Mouse (Mus musculus): ENCODE data around the gene Cryba4. TPM values are rescaled to one million over a fixed set of nuclear protein-coding genes. Genes with fewer than 3 reads are reported as not detected.

Cryba4 gene
- polyA plus RNA-seq, 1 experiment from 2014 or later, result 1.3 TPM

GRCm38 (mm10) chr5:112279181-112280021 lies 27.1 kb upstream of the Cryba4 start:
- H3K9ac ChIP-seq (ENCODE audit: low read depth, low read length), result no peak overlapping the region
- ATAC-seq, result no peak

DNA sequence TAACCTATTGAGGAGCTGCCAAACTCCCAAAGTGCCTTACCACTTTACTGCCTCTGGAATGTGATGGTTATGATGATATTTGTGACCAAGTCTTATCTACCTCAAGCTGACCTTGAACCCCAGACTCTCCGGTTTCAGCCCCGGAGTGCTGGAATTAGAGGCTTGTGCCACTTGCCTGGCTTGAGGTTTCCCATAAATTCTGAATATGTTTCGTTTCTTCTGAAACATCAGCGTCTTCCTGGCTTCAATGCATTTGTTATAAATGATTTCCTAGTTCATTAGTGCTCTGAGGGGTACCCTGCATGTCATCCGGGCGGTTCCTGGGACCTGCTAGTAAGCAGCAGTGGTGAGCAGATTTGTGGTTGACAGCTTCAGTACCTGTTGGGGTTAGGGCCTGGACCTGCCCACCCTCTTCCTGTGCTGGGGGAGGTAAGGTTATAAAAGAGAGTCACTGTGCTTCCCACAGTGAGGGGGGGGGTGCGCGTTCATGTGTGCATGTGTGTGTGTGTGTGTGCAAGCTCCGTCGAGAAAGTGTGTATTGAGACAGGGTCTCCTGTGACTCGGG lies 25.7 kb upstream of the Cryba4 start:
- peaks cover 6% of the 10 kb centered on the region; the same call in 1 of the 2 replicates for H3K4me1 ChIP-seq (replicated peaks; ENCODE audit: control insufficient read depth, insufficient read depth, low read length)
- no peak overlapping the region for H3K9ac ChIP-seq (ENCODE audit: low read depth, low read length)
- no peak for TF ChIP-seq CTCF (IDR thresholded peaks at IDR 0.05; ENCODE audit: low read depth)
- 0 out of 2 replicates have a peak overlapping the region, but pooled peaks have one; percentile 35 for H3K27ac ChIP-seq (ENCODE audit: low read depth, low read length)
- WGBS, result 60% methylated on average over 11 of the region's 11 CpGs
- H3K9me3 ChIP-seq (ENCODE audit: control insufficient read depth), result no peaks in the 10 kb centered on the region
- peak overlapping the region; percentile 69; the same call in 1 of the 2 replicates for H3K4me3 ChIP-seq (ENCODE audit: low read depth, low read length)
- no peak for ATAC-seq
- peak overlapping the region; percentile 92 for H3K4me2 ChIP-seq (replicated peaks; ENCODE audit: low read depth)
- no peaks in the 10 kb centered on the region for H3K36me3 ChIP-seq (ENCODE audit: control insufficient read depth, insufficient read depth)
- no peaks in the 10 kb centered on the region for H3K27me3 ChIP-seq (replicated peaks; ENCODE audit: control insufficient read depth, insufficient read depth, low read length)

More at GRCm38 (mm10) chr5:112279181-112280021, 27.1 kb upstream of the Cryba4 start:
- no peak overlapping the region for H3K4me3 ChIP-seq (ENCODE audit: low read depth, low read length)
- no peak for TF ChIP-seq CTCF (IDR thresholded peaks at IDR 0.05; ENCODE audit: low read depth)
- H3K9me3 ChIP-seq (ENCODE audit: control insufficient read depth), result no peaks in the 10 kb centered on the region
- WGBS, result 72% methylated on average over 17 of the region's 17 CpGs
- no peak overlapping the region; the same call in 1 of the 2 replicates for H3K27ac ChIP-seq (ENCODE audit: low read depth, low read length)
- peak overlapping the region; percentile 21; the same call in 1 of the 2 replicates for H3K4me2 ChIP-seq (replicated peaks; ENCODE audit: low read depth)
- no peaks in the 10 kb centered on the region for H3K36me3 ChIP-seq (ENCODE audit: control insufficient read depth, insufficient read depth)
- peaks cover 6% of the 10 kb centered on the region; the same call in 1 of the 2 replicates for H3K4me1 ChIP-seq (replicated peaks; ENCODE audit: control insufficient read depth, insufficient read depth, low read length)
- no peaks in the 10 kb centered on the region for H3K27me3 ChIP-seq (replicated peaks; ENCODE audit: control insufficient read depth, insufficient read depth, low read length)

DNA sequence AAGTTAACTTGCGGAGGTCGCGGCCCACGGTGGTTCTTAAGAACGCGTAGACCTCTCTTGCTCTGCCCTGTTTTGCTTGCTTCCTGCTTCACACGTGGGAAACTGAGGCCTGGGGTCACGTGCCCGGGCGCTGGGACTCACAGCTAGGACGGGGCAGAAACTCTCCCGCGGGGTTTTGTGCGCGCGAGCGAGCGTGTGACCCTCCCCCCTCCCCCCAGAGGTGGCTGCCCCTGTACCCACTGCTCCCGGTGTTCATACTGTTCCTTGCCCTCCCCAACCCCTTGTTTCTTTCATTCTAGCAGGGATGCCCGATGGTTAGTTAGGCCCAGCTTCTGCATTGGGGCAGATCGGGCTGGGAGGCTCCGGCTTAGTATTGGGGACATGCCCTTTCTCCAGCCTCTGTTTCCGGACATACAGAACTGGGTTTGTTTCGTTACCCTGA lies 24.6 kb upstream of the Cryba4 start:
- 1% methylated on average over 22 of the region's 24 CpGs for WGBS
- Histone ChIP-seq H3K27ac (ENCODE audit: low read depth, low read length) (peak overlapping the region; percentile 80), H3K4me1 (replicated peaks; ENCODE audit: control insufficient read depth, insufficient read depth, low read length) (peaks cover 6% of the 10 kb centered on the region; the same call in 1 of the 2 replicates)

DNA sequence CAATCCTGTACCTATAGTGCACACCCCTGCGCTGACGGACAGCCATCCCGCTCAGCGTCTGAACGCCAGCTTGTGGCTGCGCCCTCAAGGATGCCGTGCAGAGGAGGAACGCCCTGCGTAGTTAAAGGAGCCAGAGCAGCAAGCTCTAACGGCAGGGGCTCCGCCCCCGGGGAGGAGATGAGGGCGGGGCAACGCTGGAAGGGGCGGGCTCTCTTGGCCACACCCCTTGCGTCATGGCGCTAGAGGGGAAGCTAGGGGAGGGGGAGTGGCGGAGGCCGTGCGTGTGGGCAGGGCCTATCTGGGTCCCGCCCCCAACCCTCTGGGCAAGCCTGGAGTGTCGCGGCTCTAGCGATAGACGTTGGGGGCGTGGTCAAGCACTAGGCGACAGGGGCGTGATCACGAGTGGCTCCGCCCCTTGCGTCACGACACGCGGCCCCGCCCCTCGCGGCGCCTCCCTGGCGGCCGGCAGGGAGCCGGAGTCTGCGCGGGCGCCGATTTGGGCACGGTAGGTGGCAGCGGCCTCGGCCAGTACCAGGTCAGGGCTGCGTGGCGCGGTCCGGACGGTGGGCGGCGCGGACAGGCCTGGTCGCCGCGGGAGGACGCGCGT lies 24.1 kb upstream of the Cryba4 start, which contains the start of gene Tpst2:
TSS of gene Tpst2 (plus strand) at position 425 of the 607 bp plus-strand sequence.
- H3K27me3 ChIP-seq (replicated peaks; ENCODE audit: control insufficient read depth, insufficient read depth, low read length), result peaks cover 6% of the 10 kb centered on the region; the same call in 1 of the 2 replicates
- peak within 1 kb of the TSS; percentile 80 for H3K27ac ChIP-seq (ENCODE audit: low read depth, low read length)
- H3K4me2 ChIP-seq (replicated peaks; ENCODE audit: low read depth), result peak within 1 kb of the TSS; percentile 92
- peaks cover 6% of the 10 kb centered on the region; the same call in 1 of the 2 replicates for H3K4me1 ChIP-seq (replicated peaks; ENCODE audit: control insufficient read depth, insufficient read depth, low read length)
- no peaks in the 10 kb centered on the region for H3K36me3 ChIP-seq (ENCODE audit: control insufficient read depth, insufficient read depth)
- H3K4me3 ChIP-seq (ENCODE audit: low read depth, low read length), result peak within 1 kb of the TSS; percentile 69
- peak within 1 kb of the TSS; percentile 83 for H3K9ac ChIP-seq (ENCODE audit: low read depth, low read length)
- ATAC-seq, result peak; percentile 96
- peak; percentile 46 for TF ChIP-seq CTCF (IDR thresholded peaks at IDR 0.05; ENCODE audit: low read depth)
- under 1% methylated on average over 59 of the region's 62 CpGs for WGBS
- no peaks in the 10 kb centered on the region for H3K9me3 ChIP-seq (ENCODE audit: control insufficient read depth)

More for the DNA sequence above, 24.6 kb upstream of the Cryba4 start:
- Histone ChIP-seq H3K27me3 (replicated peaks; ENCODE audit: control insufficient read depth, insufficient read depth, low read length) (peaks cover under 1% of the 10 kb centered on the region; the same call in 1 of the 2 replicates), H3K4me2 (replicated peaks; ENCODE audit: low read depth) (peak overlapping the region; percentile 92), H3K9ac (ENCODE audit: low read depth, low read length) (peak overlapping the region; percentile 83), H3K4me3 (ENCODE audit: low read depth, low read length) (peak overlapping the region; percentile 69), H3K9me3 (ENCODE audit: control insufficient read depth) (no peaks in the 10 kb centered on the region), H3K36me3 (ENCODE audit: control insufficient read depth, insufficient read depth) (no peaks in the 10 kb centered on the region)
- TF ChIP-seq CTCF (IDR thresholded peaks at IDR 0.05; ENCODE audit: low read depth), result no peak
- no peak; the same call in 1 of the 2 replicates for ATAC-seq

- peak overlapping the region; percentile 43; the same call in 1 of the 2 replicates for H3K4me3 ChIP-seq (ENCODE audit: low read depth, low read length)
- peaks cover 6% of the 10 kb centered on the region; the same call in 1 of the 2 replicates for H3K4me1 ChIP-seq (replicated peaks; ENCODE audit: control insufficient read depth, insufficient read depth, low read length)
- 35% methylated on average over 4 of the region's 4 CpGs for whole genome bisulfite sequencing
- peaks cover 8% of the 10 kb centered on the region; the same call in 1 of the 2 replicates for H3K27me3 ChIP-seq (replicated peaks; ENCODE audit: control insufficient read depth, insufficient read depth, low read length)
- H3K9me3 ChIP-seq (ENCODE audit: control insufficient read depth), result no peaks in the 10 kb centered on the region
- H3K27ac ChIP-seq (ENCODE audit: low read depth, low read length), result no peak overlapping the region
- H3K36me3 ChIP-seq (ENCODE audit: control insufficient read depth, insufficient read depth), result no peaks in the 10 kb centered on the region
- peak overlapping the region; percentile 73; the same call in 1 of the 2 replicates for H3K4me2 ChIP-seq (replicated peaks; ENCODE audit: low read depth)
- H3K9ac ChIP-seq (ENCODE audit: low read depth, low read length), result no peak overlapping the region
- no peak for ATAC-seq
- no peak for TF ChIP-seq CTCF (IDR thresholded peaks at IDR 0.05; ENCODE audit: low read depth)
Measured at GRCm38 (mm10) chr5:112275021-112275804, 22.9 kb upstream of the Cryba4 start.
